Mouse (Mus musculus) embryo, embryonic 9.5 days (tissue): ENCODE results near the gene Ipo8.

Experiments
- DNase-seq: peaks from one replicate; pipeline ENCODE4 v3.0.0-alpha.2; 2017; ENCODE audit errors: extremely low spot score

The Ipo8 gene

DNA sequence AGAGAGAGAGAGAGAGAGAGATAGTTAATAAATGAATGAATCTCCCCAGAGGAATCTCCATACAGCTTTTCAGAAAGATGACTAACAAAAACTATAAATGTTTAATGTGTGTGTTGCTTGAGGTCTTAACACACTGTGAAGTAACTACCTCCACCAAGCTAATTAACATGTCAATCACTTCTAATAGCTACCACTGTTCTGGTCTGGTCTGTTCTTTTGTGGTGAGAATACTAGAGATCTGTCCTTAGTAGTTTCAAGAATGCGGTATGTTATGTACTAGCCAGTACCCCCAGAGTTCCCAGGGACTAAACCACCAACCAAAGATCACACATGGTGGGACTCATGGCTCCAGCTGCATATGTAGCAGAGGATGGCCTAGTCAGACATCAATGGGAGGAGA, 74.7 kb downstream of the Ipo8 start:
- no peak for DNase-seq

DNA sequence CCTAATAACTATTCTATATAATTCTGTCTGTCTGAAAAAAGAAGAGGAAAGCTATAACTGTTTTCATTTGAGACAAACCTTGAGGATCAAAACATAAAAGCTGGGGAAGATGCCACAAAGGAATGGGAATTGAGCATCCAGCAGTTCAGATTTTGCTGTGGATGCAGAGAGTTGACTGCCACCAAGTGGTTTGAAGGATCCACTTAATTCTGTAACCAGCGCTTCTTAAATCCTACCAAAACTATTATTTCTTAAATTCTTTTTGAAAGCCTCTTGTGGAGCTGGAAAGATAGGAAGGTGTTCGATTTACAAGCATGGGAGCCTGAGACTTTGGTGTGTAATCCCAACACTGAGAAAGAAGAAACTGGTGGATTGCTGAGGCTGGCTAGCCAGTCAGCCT, 79.9 kb downstream of the Ipo8 start:
- no peak for DNase-seq

DNA sequence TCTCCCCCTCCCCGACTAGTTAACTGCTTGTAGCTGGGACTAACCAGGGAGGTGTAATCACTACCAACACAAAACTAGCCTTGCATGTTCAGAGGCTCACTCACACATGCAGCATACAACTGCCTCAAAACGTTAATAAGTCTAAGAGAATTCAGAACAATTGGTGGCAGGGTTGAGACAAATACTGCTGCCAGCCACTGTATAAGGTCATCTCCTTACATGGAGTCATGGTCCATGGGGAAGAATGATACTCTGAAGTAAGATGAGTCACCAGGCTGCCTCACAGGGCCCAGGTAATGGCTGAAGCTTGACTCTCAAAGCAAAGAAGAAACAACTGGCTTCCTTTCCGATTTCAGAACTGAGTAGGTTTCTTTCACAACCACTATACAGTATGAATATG, 81.1 kb downstream of the Ipo8 start:
- no peak for DNase-seq

DNA sequence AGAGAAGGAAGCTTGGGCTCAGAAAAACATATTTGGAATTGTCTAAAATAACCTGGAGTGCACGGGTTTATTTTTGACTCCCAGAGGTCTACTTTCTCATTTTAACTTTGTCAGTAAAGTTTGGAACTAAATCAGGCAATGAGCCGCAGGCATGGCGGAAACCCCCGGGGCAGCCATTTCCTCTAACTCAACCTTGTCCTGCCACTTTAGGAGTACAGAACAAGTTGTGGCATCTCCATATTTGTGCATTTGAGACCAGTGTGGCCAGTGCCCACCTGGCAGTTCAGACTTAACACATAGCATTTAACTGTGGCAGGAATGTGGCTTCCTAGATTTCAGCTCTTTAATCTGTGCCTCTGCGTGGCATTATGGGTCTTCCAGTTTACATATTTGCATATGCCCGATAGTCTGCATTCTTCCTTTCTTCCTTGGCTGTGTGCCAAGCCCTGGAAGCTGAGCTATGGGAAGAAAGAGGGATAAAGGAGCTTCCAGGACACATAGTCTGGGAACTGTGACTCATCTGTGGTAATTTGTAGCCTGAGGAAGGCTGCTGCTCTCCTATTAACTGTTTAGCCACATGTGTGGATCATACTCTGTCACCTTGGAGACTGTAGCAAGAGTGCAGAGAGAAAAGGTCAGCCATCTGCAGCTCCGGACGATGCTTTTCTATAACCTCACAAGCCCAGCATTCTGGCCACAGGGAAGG, 90.6 kb downstream of the Ipo8 start:
- no peak for DNase-seq

DNA sequence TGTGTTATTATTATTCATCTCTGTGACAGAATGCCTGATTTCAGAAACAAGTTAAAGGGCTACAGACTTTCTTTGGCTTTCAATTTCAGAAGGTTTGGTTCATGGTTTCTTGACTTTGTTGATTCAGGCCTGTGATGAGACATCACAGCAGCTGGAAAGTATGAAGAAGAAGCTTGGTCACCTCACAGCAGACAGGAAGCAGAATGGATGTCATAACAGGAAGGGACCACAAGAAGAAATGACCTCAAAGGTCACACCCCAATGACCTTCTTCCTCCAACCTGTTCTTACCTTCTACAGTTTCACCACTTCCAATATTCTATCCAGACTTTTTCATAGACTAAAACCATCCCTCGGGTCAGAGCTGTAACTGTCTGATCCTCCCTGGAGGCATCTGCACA, 94.9 kb downstream of the Ipo8 start:
- no peak for DNase-seq

DNA sequence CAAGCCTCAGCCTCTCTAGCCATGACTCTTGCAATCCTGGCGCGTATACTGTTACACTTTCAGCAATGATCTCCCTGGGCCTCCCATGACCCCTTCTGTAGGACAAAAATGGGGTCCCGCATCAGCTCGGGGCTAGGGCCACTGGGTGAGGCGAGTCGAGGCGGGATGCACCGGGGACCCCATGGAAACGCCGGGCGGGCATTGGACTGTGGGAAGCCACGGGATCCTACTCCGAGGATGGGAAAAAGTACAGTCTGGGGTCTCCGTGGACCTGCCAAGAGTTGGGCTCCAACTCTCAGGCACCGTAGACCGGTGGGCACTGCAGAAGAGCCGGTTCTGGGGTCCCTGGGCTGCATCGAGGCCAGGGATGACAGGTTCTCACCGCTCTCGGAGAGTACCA, 97.3 kb downstream of the Ipo8 start:
- DNase-seq: no peak

DNA sequence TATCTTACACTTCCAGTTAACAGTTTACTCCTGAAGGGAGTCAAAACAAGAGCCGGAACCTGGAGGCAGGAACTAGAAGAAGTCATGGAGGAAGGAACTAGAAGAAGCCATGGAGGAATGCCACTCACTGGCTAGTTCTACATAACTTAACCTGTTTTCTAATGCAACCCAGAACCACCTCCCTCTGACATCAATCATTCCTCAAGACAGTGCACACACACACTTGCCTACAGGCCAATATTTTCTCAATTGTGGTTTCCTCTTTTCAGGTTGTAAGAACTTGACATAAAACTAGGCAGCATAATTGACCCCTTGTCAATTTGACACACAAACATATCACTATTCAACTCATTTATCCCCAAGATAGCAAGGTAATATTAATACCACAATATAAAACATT, 98.3 kb downstream of the Ipo8 start:
- no peak for DNase-seq

DNA sequence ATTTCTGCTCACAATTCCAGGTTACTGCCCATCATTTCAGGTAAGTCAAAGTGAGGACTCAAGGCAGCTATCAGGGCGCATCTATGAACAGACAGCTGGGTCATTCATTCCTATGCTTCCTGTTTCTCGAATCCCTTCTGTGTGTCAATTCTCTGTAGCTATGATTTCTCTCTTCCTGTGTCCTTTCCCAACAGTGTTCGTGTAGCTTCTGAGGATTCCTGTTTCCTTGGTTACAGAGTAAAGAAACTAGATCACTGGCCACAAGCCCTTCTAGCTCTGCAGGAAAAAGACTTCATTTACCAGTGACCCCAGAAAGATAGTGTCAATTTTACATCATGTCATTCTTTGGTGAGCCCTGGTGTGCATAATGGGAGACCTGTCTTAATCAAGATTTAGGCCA, 102.7 kb downstream of the Ipo8 start:
- no peak for DNase-seq

DNA sequence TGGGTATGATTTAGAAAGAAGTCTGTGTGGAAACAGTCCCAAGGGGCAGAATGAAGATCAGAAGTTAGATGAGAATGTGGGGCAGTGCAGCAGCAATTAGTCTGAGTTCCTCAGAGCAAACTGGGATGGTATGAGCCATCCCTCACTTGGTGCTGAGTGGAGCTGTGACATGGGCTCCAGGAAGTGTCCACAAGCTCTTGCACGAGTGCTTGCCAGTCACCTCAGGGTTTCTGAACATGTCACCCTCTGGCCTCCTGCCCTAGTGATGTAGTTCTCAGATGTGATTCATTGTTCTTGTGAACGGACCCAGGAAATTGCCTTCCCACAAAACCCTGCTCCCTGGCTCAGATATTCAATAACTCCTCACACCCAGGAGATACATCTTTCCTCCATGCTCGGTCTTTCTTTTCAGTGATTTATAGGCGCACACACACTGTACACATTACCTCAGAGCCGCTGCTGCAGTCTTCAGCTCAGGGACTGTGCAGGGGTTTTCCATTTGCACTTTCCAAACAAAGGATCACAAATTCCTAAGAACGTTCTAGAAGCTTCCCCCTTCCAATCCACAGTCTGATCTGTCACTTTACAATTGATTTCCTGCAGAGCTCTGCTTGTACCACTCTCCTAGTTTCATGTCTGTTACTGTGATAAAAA, 103.3 kb downstream of the Ipo8 start:
- DNase-seq: no peak

DNA sequence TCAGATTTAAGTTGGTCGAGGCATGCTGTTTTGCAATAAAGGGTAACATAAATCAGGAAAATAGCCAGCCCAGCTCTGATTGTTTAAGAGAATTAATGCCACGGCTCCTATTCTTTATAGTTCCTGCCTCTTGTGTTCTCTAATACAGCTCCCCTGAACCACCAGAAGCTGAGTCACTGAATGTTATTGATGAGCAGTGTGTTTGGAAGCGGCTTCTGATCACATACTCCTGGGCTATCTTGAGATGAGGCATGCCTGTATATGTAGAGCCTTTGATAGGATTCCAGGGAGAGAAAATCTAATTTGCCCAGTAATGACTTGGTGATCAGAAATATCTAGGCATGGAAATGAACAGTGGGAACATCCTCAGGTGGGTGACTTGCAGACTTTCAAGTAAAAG, 106.8 kb downstream of the Ipo8 start:
- no peak for DNase-seq
